Mouse (Mus musculus): Measurements from ENCODE around the gene Mapk8. TPM values are rescaled to one million over a fixed set of nuclear protein-coding genes. Genes with fewer than 3 reads are reported as not detected.

Gene Mapk8
- total RNA-seq (2014; fragmentation: Nextera tagmentation) (32.2 and 38.8 TPM in 2 replicates), total RNA-seq (2017) (50.2 and 53.8 TPM in 2 replicates)

- peak; percentile 97 for ATAC-seq (replicated peaks; ENCODE audit: poor library complexity, severe bottlenecking)
Observed at GRCm38 (mm10) chr14:33447027-33447569, at the start of gene Mapk8. Mapk8 (minus strand) TSS chr14:33447158.

GRCm38 (mm10) chr14:33495226-33495625, 48.3 kb upstream of the Mapk8 start:
- no peak for ATAC-seq (replicated peaks; ENCODE audit: poor library complexity, severe bottlenecking)

GRCm38 (mm10) chr14:33487805-33488550, 41.0 kb upstream of the Mapk8 start:
- no peak for ATAC-seq (replicated peaks; ENCODE audit: poor library complexity, severe bottlenecking)

- ATAC-seq (replicated peaks; ENCODE audit: poor library complexity, severe bottlenecking): no peak
Observed at GRCm38 (mm10) chr14:33481991-33482390, 35.0 kb upstream of the Mapk8 start.

GRCm38 (mm10) chr14:33476094-33476760, 29.3 kb upstream of the Mapk8 start:
- ATAC-seq (replicated peaks; ENCODE audit: poor library complexity, severe bottlenecking): no peak

GRCm38 (mm10) chr14:33474461-33474860, 27.5 kb upstream of the Mapk8 start:
- ATAC-seq (replicated peaks; ENCODE audit: poor library complexity, severe bottlenecking): no peak

GRCm38 (mm10) chr14:33471331-33471730, 24.4 kb upstream of the Mapk8 start, which contains the start of gene Frmpd2:
Frmpd2 (plus strand) TSS chr14:33471696.
- no peak for ATAC-seq (replicated peaks; ENCODE audit: poor library complexity, severe bottlenecking)

- ATAC-seq (replicated peaks; ENCODE audit: poor library complexity, severe bottlenecking): no peak
Observed at GRCm38 (mm10) chr14:33467766-33468165, 20.8 kb upstream of the Mapk8 start.

GRCm38 (mm10) chr14:33463658-33464057, 16.7 kb upstream of the Mapk8 start:
- no peak for ATAC-seq (replicated peaks; ENCODE audit: poor library complexity, severe bottlenecking)

- ATAC-seq (replicated peaks; ENCODE audit: poor library complexity, severe bottlenecking): no peak
Observed at GRCm38 (mm10) chr14:33450331-33450730, 3.4 kb upstream of the Mapk8 start.

- ATAC-seq (replicated peaks; ENCODE audit: poor library complexity, severe bottlenecking): no peak
Observed at GRCm38 (mm10) chr14:33449296-33449840, 2.4 kb upstream of the Mapk8 start.

- ATAC-seq (replicated peaks; ENCODE audit: poor library complexity, severe bottlenecking): no peak
Observed at GRCm38 (mm10) chr14:33448276-33448675, 1.3 kb upstream of the Mapk8 start.

GRCm38 (mm10) chr14:33446561-33447023, 366 bp downstream of the Mapk8 start:
- ATAC-seq (replicated peaks; ENCODE audit: poor library complexity, severe bottlenecking): peak; percentile 10

- no peak for ATAC-seq (replicated peaks; ENCODE audit: poor library complexity, severe bottlenecking)
Observed at GRCm38 (mm10) chr14:33445962-33446361, 996 bp downstream of the Mapk8 start.

- no peak for ATAC-seq (replicated peaks; ENCODE audit: poor library complexity, severe bottlenecking)
Observed at GRCm38 (mm10) chr14:33443780-33444179, 3.2 kb downstream of the Mapk8 start.

GRCm38 (mm10) chr14:33432485-33432884, 14.5 kb downstream of the Mapk8 start:
- ATAC-seq (replicated peaks; ENCODE audit: poor library complexity, severe bottlenecking): peak; percentile 55

- ATAC-seq (replicated peaks; ENCODE audit: poor library complexity, severe bottlenecking): 0 out of 2 replicates have a peak, but pooled peaks have one; percentile 52
Observed at GRCm38 (mm10) chr14:33424124-33424523, 22.8 kb downstream of the Mapk8 start.

GRCm38 (mm10) chr14:33423003-33423402, 24.0 kb downstream of the Mapk8 start:
- ATAC-seq (replicated peaks; ENCODE audit: poor library complexity, severe bottlenecking): peak; percentile 83

GRCm38 (mm10) chr14:33418311-33418909, 28.5 kb downstream of the Mapk8 start:
- ATAC-seq (replicated peaks; ENCODE audit: poor library complexity, severe bottlenecking): no peak

GRCm38 (mm10) chr14:33415746-33416145, 31.2 kb downstream of the Mapk8 start:
- no peak for ATAC-seq (replicated peaks; ENCODE audit: poor library complexity, severe bottlenecking)
